Mouse (Mus musculus): Measurements from ENCODE around the gene Tpst1.

DNA sequence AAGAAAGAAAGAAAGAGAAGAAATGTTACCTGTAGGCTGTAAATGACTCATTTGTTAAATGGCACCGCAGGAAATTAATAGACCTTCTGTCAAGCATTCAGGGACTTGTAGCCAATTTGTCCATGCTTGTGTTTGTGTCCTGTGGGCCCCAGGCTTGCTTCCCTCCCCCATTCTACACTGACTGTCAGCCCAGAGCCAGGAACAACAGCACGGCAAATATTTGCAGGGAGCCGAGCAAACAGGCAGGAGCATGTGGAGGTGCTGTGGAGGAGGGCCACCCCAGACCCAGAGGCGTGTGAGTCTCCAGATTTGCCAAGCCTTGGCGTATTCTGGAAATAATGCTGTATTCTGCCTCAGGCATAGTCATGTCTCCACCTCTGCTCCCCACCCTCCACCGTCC, 1.4 kb downstream of the Tpst1 start:
- TF ChIP-seq TCF12 (IDR thresholded peaks at IDR 0.05; ENCODE audit: insufficient read depth, poor library complexity, severe bottlenecking) (no peak), MAX (IDR thresholded peaks at IDR 0.05; ENCODE audit: low read depth) (no peak), POLR2A (IDR thresholded peaks at IDR 0.05; ENCODE audit: insufficient read length, low read depth) (no peak)
